Mouse (Mus musculus) hindbrain, embryonic 14.5 days (tissue): ENCODE measurements at regions not wholly inside any gene's neighbourhood (a gene's known extent, or its start where the extent isn't known, plus 50 kb on each side); places are given as distances from the start of the nearest gene placed in this dataset.

Experiments used
- ATAC-seq: fragments of 200-750 bp; cut with Nextera tagmentation; 2 replicates; pipeline ENCODE4 v1.8.0; 2017; ENCODE audit warnings: moderate number of reproducible peaks, mild to moderate bottlenecking, moderate TSS enrichment, moderate library complexity; ENCODE audit not compliant: low FRiP score
- DNase-seq: peaks from one replicate; pipeline ENCODE4 v3.0.0-alpha.2; 2015; ENCODE audit warnings: low spot score
- H3K27ac ChIP-seq: fragments of 300-500 bp; sonication (generic); 2 replicates; pipeline ENCODE4 v1.5.1; 2014; ENCODE audit warnings: mild to moderate bottlenecking, moderate library complexity
- H3K27me3 ChIP-seq: fragments of 300-500 bp; sonication (generic); 2 replicates; pipeline ENCODE4 v1.6.1; 2014; ENCODE audit warnings: mild to moderate bottlenecking, low read length, mixed read lengths; ENCODE audit not compliant: control insufficient read depth, insufficient read depth
- H3K36me3 ChIP-seq: fragments of 300-500 bp; sonication (generic); replicated peaks from 2 replicates; pipeline ENCODE4 v1.6.1; 2014; ENCODE audit not compliant: control insufficient read depth, insufficient read depth
- H3K4me1 ChIP-seq: fragments of 300-500 bp; sonication (generic); replicated peaks from 2 replicates; pipeline ENCODE4 v1.6.1; 2014; ENCODE audit warnings: antibody characterized with exemption, low read length, mixed read lengths; ENCODE audit not compliant: control insufficient read depth, insufficient read depth
- H3K4me2 ChIP-seq: fragments of 300-500 bp; sonication (generic); replicated peaks from 2 replicates; pipeline ENCODE4 v1.6.1; 2014; ENCODE audit warnings: mild to moderate bottlenecking, moderate library complexity
- H3K4me3 ChIP-seq: fragments of 300-500 bp; sonication (generic); replicated peaks from 2 replicates; pipeline ENCODE4 v1.5.1; 2014; ENCODE audit warnings: mild to moderate bottlenecking, low read length
- H3K9ac ChIP-seq: fragments of 300-500 bp; sonication (generic); 2 replicates; pipeline ENCODE4 v1.6.1; 2014
- H3K9me3 ChIP-seq: fragments of 300-500 bp; sonication (generic); 2 replicates; pipeline ENCODE4 v1.6.1; 2016; ENCODE audit warnings: low read length; ENCODE audit not compliant: control insufficient read depth
- WGBS: fragments of 180-500 bp; shearing (Covaris S2); extraction: QIAGEN DNeasy Blood & Tissue Kit; methylation state at CpG from one replicate; pipeline ENCODE4 v1.1.7; 2014; 5-methylcytosine and 5-hydroxymethylcytosine counted together

DNA sequence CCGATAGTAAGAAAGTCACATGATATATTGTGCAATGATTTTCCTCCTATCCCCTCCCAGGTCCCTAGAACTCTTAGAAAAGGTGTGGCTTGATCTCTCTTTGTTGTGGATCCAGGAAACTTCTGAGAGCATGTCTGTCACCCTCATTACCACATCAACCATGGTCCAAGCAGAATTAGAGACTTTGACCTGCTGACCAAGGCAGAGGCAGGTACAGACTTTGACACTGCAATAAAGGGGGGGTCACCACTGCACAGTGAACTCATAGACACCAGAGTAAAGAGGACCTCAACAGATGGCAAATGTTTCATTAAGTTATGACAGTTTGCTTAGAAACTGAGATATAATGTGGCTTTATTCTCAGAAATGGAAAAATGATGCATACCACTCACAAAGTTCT lies 595.2 kb upstream of the Camk1g start:
- Histone ChIP-seq H3K9ac (no peak overlapping the region), H3K4me1 (peaks cover 6% of the 10 kb centered on the region; the same call in 1 of the 2 replicates)
- WGBS, result 85% methylated on average over 1 of the region's 1 CpGs

DNA sequence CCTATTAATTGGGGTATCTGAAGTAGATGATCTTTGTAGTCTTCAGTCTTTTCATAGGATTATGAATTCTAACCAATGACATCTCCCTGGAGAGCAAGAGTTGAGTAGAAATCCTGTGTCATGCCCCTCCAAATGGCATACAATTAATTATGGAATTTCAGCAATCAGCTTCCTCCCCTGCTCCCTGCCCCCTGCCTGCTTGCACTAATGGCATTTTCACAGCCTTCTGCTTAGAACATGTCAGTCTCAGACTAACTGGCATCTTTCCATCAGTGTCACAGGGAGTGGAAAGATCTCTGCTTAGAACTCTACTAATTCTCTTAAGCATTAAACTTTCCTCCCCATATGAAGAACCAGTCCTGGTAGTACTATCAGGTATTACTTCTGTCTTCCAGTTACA lies 581.8 kb upstream of the Camk1g start:
- Histone ChIP-seq H3K9ac (no peak overlapping the region), H3K9me3 (0 out of 2 replicates have a peak, but pooled peaks cover 3% of the 10 kb centered on the region), H3K27ac (no peak overlapping the region), H3K4me3 (no peak overlapping the region), H3K36me3 (no peaks in the 10 kb centered on the region), H3K4me2 (no peak overlapping the region), H3K4me1 (no peaks in the 10 kb centered on the region), H3K27me3 (no peaks in the 10 kb centered on the region)
- ATAC-seq, result no peak
- DNase-seq, result no peak

More for the DNA sequence above, 595.2 kb upstream of the Camk1g start:
- Histone ChIP-seq H3K9me3 (no peaks in the 10 kb centered on the region), H3K27me3 (no peaks in the 10 kb centered on the region), H3K27ac (no peak overlapping the region), H3K36me3 (no peaks in the 10 kb centered on the region), H3K4me2 (no peak overlapping the region), H3K4me3 (no peak overlapping the region)
- ATAC-seq (no peak), DNase-seq (no peak)

DNA sequence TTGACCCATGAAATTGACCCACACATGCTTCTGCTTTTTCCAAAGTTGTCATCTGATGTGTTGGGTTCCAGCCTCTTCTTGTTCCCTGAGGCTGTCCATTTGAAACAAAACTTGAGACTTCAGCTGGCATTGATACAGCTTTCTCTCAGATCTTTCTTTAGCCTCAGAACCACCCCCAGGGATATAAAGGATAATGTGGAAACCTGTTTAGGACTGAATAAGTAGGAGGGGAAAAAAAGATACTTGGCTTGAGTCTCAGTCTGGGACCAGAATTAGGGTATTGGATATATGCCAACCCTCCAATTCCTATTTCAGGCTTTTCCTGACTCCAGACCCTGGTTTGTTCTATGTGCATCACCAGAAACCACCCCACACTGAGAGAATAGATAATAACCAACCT lies 579.7 kb upstream of the Camk1g start:
- Histone ChIP-seq H3K9me3 (no peaks in the 10 kb centered on the region), H3K4me1 (no peaks in the 10 kb centered on the region), H3K27me3 (no peaks in the 10 kb centered on the region), H3K9ac (no peak overlapping the region), H3K36me3 (no peaks in the 10 kb centered on the region), H3K27ac (no peak overlapping the region), H3K4me2 (no peak overlapping the region), H3K4me3 (no peak overlapping the region)
- DNase-seq (no peak), ATAC-seq (no peak)

DNA sequence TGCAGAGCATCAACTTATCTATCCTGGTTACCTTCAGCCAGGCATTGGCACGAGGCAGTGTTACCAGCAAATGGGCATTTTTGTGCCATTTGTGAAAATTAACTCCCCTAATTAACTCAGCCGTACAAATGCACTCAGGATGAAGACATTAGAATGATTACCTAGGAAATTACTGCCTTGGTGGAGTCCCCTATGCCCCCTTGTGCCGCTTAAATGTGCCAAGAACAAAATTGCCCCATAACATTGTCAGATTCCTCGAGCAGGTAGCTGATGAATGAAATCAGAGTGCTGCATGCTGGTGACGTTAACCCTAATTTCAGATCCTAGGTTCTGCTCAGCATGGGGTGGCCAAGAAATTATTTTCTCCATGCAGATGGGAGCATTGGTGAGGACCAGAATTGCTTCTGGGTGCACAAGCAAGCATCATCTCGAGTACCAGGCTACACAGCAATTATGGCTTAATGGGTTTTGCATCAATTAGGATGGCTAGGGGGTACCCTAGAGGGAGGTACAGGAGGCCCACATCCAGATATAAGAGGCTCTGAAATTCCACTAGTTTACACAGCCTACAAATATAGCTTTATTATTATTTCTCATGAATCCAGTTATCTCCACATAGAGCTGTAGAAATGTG lies 577.0 kb upstream of the Camk1g start:
- Histone ChIP-seq H3K4me3 (no peak overlapping the region), H3K36me3 (no peaks in the 10 kb centered on the region), H3K27me3 (no peaks in the 10 kb centered on the region), H3K9me3 (no peaks in the 10 kb centered on the region), H3K4me2 (no peak overlapping the region), H3K4me1 (no peaks in the 10 kb centered on the region), H3K9ac (no peak overlapping the region), H3K27ac (no peak overlapping the region)
- WGBS, result 60% methylated on average over 6 of the region's 6 CpGs
- ATAC-seq, result peak; percentile 55; the same call in 1 of the 2 replicates
- no peak for DNase-seq

DNA sequence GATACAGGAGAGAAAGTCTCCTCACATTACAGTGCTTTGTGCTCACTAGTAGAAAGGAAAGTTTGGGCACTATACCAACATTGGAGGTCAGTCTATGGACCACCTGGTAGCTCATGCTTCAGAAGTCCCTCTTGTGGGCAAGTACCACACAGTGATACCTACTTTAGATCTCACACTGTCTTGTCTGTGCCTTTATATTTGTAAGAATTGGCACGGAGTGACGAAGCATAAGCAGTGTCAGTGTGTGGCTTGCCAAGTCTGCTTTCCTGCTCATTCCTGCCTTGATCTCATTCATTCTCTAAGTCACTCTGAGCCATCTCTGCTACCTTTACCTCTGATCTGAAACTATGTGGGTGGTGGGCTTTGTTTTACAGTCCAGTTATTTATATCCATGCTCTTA lies 565.9 kb upstream of the Camk1g start:
- no peak overlapping the region for H3K4me2 ChIP-seq
- no peak overlapping the region for H3K4me3 ChIP-seq
- H3K36me3 ChIP-seq, result no peaks in the 10 kb centered on the region
- H3K4me1 ChIP-seq, result no peaks in the 10 kb centered on the region
- DNase-seq (no peak), ATAC-seq (no peak)
- H3K9ac ChIP-seq, result no peak overlapping the region
- H3K9me3 ChIP-seq, result no peaks in the 10 kb centered on the region
- WGBS, result 94% methylated on average over 2 of the region's 2 CpGs
- no peaks in the 10 kb centered on the region for H3K27me3 ChIP-seq
- no peak overlapping the region for H3K27ac ChIP-seq

DNA sequence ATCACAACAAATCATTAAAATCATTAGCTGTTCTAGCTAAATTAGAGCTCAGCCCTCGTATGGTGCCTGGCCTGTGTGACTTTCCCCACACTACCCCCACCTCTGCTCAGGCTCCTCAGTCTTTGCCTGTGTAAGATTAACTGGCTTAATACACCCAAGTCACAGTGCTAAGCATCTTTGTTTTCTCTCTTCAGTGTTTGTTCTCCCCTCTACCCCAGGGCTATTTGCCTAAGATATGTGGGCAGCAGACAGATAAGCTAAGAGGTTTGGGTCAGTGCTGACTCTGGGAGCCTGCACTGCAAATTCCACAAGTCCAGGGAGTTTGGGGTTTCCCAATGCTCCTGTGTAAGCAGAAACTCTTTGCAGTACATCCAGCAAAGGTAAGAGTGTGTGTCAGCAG lies 564.2 kb upstream of the Camk1g start:
- Histone ChIP-seq H3K4me2 (no peak overlapping the region), H3K9ac (no peak overlapping the region), H3K36me3 (no peaks in the 10 kb centered on the region), H3K9me3 (no peaks in the 10 kb centered on the region), H3K4me1 (no peaks in the 10 kb centered on the region), H3K27me3 (no peaks in the 10 kb centered on the region), H3K4me3 (no peak overlapping the region), H3K27ac (no peak overlapping the region)
- 20% methylated on average over 1 of the region's 1 CpGs for WGBS
- ATAC-seq (no peak), DNase-seq (no peak)

DNA sequence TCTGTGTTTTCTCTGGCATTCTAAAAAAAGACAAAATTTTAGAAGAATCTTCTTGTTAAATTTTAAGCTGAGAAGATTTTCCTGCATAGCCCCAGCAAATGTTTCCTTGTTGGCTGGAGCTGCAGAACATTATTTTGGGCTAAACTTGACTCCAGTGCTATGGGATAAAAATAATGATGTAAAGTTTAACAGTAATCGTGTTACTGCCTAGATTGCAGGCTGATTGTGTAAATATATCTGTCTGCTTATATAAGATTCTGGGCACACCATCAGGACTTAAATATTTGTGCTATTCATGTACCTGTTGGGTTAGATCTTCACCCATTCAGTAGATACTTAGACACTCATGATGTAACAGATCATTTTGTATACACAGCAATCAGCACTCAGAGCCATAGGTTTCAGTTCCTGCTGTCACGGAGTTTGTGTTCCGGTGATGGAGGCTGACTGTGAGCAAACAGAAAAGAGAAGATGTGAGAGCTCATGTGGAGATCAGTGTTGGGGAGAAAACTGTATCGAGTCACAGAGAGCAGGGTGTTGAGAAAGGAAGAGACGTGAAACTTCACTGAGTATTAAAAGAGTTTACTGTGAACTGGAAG lies 561.1 kb upstream of the Camk1g start:
- Histone ChIP-seq H3K9ac (no peak overlapping the region), H3K9me3 (no peaks in the 10 kb centered on the region), H3K4me2 (no peak overlapping the region), H3K4me3 (no peak overlapping the region), H3K27me3 (no peaks in the 10 kb centered on the region), H3K4me1 (no peaks in the 10 kb centered on the region), H3K27ac (no peak overlapping the region), H3K36me3 (no peaks in the 10 kb centered on the region)
- ATAC-seq (no peak), DNase-seq (no peak)
- 89% methylated on average over 5 of the region's 5 CpGs for WGBS

DNA sequence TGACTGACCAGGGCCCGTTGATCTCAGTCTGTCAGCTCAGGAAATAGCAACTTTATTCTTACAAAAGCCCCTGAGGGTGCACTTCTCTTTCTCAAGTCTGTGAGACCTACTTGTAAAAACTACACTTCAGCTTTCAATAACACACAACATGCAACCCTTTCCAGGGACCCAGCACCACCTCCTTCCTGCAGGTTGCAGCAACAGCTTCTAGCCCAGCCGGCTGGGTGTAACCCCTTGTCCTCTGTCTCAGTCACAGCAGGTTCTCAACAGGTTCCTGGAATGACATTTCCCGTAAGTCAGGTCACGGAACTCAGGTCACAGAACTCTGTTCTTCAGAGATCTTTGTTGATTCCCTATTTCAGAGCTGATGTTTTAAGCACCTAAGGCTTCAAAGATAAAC lies 558.5 kb upstream of the Camk1g start:
- Histone ChIP-seq H3K4me3 (no peak overlapping the region), H3K4me1 (no peaks in the 10 kb centered on the region), H3K27me3 (no peaks in the 10 kb centered on the region), H3K9me3 (no peaks in the 10 kb centered on the region), H3K27ac (no peak overlapping the region), H3K4me2 (no peak overlapping the region), H3K9ac (no peak overlapping the region), H3K36me3 (no peaks in the 10 kb centered on the region)
- DNase-seq, result no peak
- no peak for ATAC-seq
- 75% methylated on average over 4 of the region's 4 CpGs for WGBS

DNA sequence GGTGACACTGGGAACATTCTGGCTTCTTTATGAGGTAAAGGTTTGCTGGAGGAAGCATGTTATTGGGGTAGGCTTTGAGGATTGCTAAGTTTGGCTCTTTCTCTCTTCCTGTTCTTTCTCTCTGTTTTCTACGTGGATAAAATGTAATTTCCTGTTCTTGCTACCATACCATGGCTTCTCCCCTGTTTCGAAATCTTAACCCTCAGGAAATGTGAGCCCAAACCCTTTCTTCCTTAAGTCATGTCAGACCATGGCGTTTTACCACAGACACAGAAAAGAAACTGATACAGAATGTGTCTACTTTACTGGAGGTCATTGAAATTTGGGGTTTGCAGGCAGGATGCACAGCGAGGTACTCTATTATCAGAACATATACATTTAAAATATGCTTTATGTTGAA lies 552.7 kb upstream of the Camk1g start:
- DNase-seq (no peak), ATAC-seq (no peak)
- no peaks in the 10 kb centered on the region for H3K9me3 ChIP-seq
- no peak overlapping the region for H3K4me2 ChIP-seq
- H3K9ac ChIP-seq, result no peak overlapping the region
- H3K36me3 ChIP-seq, result no peaks in the 10 kb centered on the region
- H3K27ac ChIP-seq, result no peak overlapping the region
- WGBS, result 87% methylated on average over 4 of the region's 4 CpGs
- no peaks in the 10 kb centered on the region for H3K27me3 ChIP-seq
- no peak overlapping the region for H3K4me3 ChIP-seq
- no peaks in the 10 kb centered on the region for H3K4me1 ChIP-seq

DNA sequence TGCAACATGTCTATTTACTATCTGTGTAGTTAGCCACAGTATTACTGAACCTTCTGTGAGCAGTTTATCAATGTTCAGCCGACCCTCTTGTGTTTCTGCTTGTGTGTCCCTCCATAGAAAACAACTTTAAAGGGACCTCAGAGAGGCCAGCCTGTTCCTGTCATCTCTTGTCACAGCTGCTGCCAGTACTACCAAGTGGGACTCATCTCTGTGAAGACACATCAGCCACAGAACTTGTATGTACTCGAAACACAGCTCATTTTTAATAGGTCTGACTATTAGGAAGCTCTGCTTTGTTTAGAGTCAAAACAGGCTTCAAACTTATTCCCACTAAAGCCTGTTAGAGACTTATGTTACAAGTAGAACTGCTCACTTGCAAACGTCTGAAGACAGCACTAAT lies 549.1 kb upstream of the Camk1g start:
- no peaks in the 10 kb centered on the region for H3K9me3 ChIP-seq
- H3K4me3 ChIP-seq, result no peak overlapping the region
- DNase-seq (no peak), ATAC-seq (no peak)
- H3K36me3 ChIP-seq, result no peaks in the 10 kb centered on the region
- H3K9ac ChIP-seq, result no peak overlapping the region
- H3K4me2 ChIP-seq, result no peak overlapping the region
- WGBS, result 70% methylated on average over 3 of the region's 3 CpGs
- H3K27ac ChIP-seq, result no peak overlapping the region
- H3K27me3 ChIP-seq, result no peaks in the 10 kb centered on the region
- H3K4me1 ChIP-seq, result no peaks in the 10 kb centered on the region
